In the genomic region with DNA sequence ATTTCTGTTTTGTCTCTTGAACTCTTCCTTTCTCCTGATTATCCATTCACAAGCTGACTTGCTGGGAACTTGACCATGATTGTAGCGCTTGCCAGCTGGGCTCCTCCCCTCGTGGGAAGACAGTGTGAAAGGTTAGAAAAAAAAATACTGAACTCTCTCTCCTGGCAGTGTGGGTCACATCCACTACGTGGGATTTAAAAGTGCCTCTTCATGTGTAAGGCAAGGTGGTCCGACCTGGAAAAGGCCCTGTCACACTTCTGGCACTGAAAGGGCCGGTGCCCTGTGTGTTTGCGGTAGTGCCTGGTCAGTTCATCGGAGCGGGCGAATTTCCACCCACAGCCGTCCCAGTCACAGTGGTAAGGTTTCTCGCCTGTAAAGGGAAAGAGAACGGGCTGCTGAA, we compare ENCODE assay signal across 16 mouse cellular contexts. TPM values are rescaled to one million over a fixed set of nuclear protein-coding genes. Genes with fewer than 3 reads are reported as not detected.
DNase-seq lines count a peak whose midpoint lies in the region; ATAC-seq and TF ChIP-seq lines count a peak whose summit lies in the region.
"Had no signal": no experiment of that assay in that cellular context is flagged by ENCODE, and none has a peak within 500 bp of the region (broad histone marks: within the 10 kb centered on the region; RNA-seq: fewer than 3 reads in every experiment).

No protein-coding gene starts in this region.

- no peak for TF ChIP-seq POLR2A in small intestine, adult 2 months (IDR thresholded peaks at IDR 0.05; ENCODE audit: low read depth, low read length)

- DNase-seq in embryonic facial prominence, embryonic 10.5 days (ENCODE audit: low spot score) = no peak
- peak; percentile 14 to 16 for DNase-seq in kidney, postnatal 36 days
- DNase-seq in kidney, postnatal 10 days = no peak
- no peak for DNase-seq in forebrain, embryonic 14.5 days (ENCODE audit: low spot score)
- DNase-seq: adrenal gland, adult 8-10 months; cerebellum, postnatal 25 days; gastrocnemius, postnatal 14 days; layer of hippocampus, adult 9-11 months; liver, embryonic 13.5 days had no signal

- H3K27ac ChIP-seq in embryonic facial prominence, embryonic 12.5 days = no peak overlapping the region
- no peak overlapping the region for H3K27ac ChIP-seq in embryonic facial prominence, embryonic 10.5 days (replicated peaks)
- peak overlapping the region; percentile 38; the same call in 1 of the 2 replicates for H3K27ac ChIP-seq in brown adipose tissue, adult 24 weeks (replicated peaks; ENCODE audit: low read depth, low read length)
- H3K27ac ChIP-seq in small intestine, adult 2 months (ENCODE audit: insufficient read depth, low read depth, low read length) = no peak overlapping the region
- H3K27ac ChIP-seq in forebrain, embryonic 14.5 days (ENCODE audit: low read depth, low read length) = no peak overlapping the region
- H3K27ac ChIP-seq: hindbrain, embryonic 15.5 days; liver, embryonic 13.5 days had no signal

- H3K4me1 ChIP-seq in embryonic facial prominence, embryonic 12.5 days = peaks cover 22% of the 10 kb centered on the region; the same call in 1 of the 2 replicates
- H3K4me1 ChIP-seq in embryonic facial prominence, embryonic 10.5 days = peaks cover 31% of the 10 kb centered on the region
- no peaks in the 10 kb centered on the region for H3K4me1 ChIP-seq in brown adipose tissue, adult 24 weeks (ENCODE audit: control insufficient read depth, insufficient read depth, insufficient read length, low read length)
- peaks cover 3% of the 10 kb centered on the region; the same call in 1 of the 2 replicates for H3K4me1 ChIP-seq in small intestine, adult 2 months (ENCODE audit: control insufficient read depth, insufficient read depth, insufficient read length, low read length)
- peaks cover 11% of the 10 kb centered on the region for H3K4me1 ChIP-seq in forebrain, embryonic 14.5 days (ENCODE audit: control insufficient read depth, insufficient read depth, low read length)

- ATAC-seq in embryonic facial prominence, embryonic 12.5 days (ENCODE audit: insufficient number of reproducible peaks, insufficient read depth, low FRiP score, low TSS enrichment) = no peak
- ATAC-seq in forebrain, embryonic 14.5 days = no peak
- ATAC-seq in cerebellum, adult (ENCODE audit: insufficient number of reproducible peaks, low FRiP score, low TSS enrichment) = no peak
- ATAC-seq: forebrain, embryonic 16.5 days had no signal

- no peak for TF ChIP-seq CTCF in small intestine, adult 2 months (IDR thresholded peaks at IDR 0.05; ENCODE audit: extremely low read depth, insufficient read length, insufficient replicate concordance, low read depth, low read length)

- no peak overlapping the region for H3K9ac ChIP-seq in embryonic facial prominence, embryonic 12.5 days
- H3K9ac ChIP-seq in forebrain, embryonic 14.5 days (ENCODE audit: low read length) = no peak overlapping the region
- H3K9ac ChIP-seq: hindbrain, embryonic 15.5 days; liver, embryonic 13.5 days had no signal

- 73% methylated on average over 12 of the region's 12 CpGs for WGBS in embryonic facial prominence, embryonic 12.5 days
- WGBS in embryonic facial prominence, embryonic 10.5 days = 84% methylated on average over 12 of the region's 12 CpGs
- WGBS in small intestine, adult 2 months = 88% methylated on average over 12 of the region's 12 CpGs
- 79% methylated on average over 12 of the region's 12 CpGs for WGBS in forebrain, embryonic 14.5 days

- peaks cover 8% of the 10 kb centered on the region; the same call in 1 of the 2 replicates for H3K27me3 ChIP-seq in embryonic facial prominence, embryonic 12.5 days
- peaks cover 44% of the 10 kb centered on the region for H3K27me3 ChIP-seq in embryonic facial prominence, embryonic 10.5 days (replicated peaks; ENCODE audit: low read depth, poor library complexity, severe bottlenecking)
- no peaks in the 10 kb centered on the region for H3K27me3 ChIP-seq in small intestine, adult 2 months (ENCODE audit: control insufficient read depth, insufficient read depth, low read length)
- H3K27me3 ChIP-seq in forebrain, embryonic 14.5 days (replicated peaks; ENCODE audit: control insufficient read depth, insufficient read depth, low read length) = peaks cover 17% of the 10 kb centered on the region
- H3K27me3 ChIP-seq: CH12.LX had no signal

- no peaks in the 10 kb centered on the region for H3K9me3 ChIP-seq in embryonic facial prominence, embryonic 12.5 days
- H3K9me3 ChIP-seq in embryonic facial prominence, embryonic 10.5 days = no peaks in the 10 kb centered on the region
- H3K9me3 ChIP-seq in forebrain, embryonic 14.5 days (replicated peaks; ENCODE audit: control insufficient read depth, low read length) = no peaks in the 10 kb centered on the region
- H3K9me3 ChIP-seq: hindbrain, embryonic 15.5 days; liver, embryonic 13.5 days had no signal

- no peaks in the 10 kb centered on the region for H3K36me3 ChIP-seq in embryonic facial prominence, embryonic 12.5 days
- H3K36me3 ChIP-seq in embryonic facial prominence, embryonic 10.5 days (replicated peaks) = no peaks in the 10 kb centered on the region
- peaks cover 35% of the 10 kb centered on the region for H3K36me3 ChIP-seq in small intestine, adult 2 months (ENCODE audit: control insufficient read depth, insufficient read depth, low read length)
- no peaks in the 10 kb centered on the region for H3K36me3 ChIP-seq in forebrain, embryonic 14.5 days (ENCODE audit: control insufficient read depth, insufficient read depth, low read length)
- H3K36me3 ChIP-seq: hindbrain, embryonic 15.5 days; liver, embryonic 13.5 days had no signal

- H3K4me2 ChIP-seq in embryonic facial prominence, embryonic 12.5 days (replicated peaks) = peak overlapping the region; percentile 6
- H3K4me2 ChIP-seq in forebrain, embryonic 14.5 days (ENCODE audit: low read length) = no peak overlapping the region
- H3K4me2 ChIP-seq: hindbrain, embryonic 15.5 days; liver, embryonic 13.5 days had no signal

- no peak overlapping the region for H3K4me3 ChIP-seq in embryonic facial prominence, embryonic 12.5 days
- H3K4me3 ChIP-seq in embryonic facial prominence, embryonic 10.5 days = no peak overlapping the region
- H3K4me3 ChIP-seq in brown adipose tissue, adult 24 weeks (ENCODE audit: insufficient read depth, low read depth, low read length) = peak overlapping the region; percentile 37
- peak overlapping the region; percentile 61 for H3K4me3 ChIP-seq in small intestine, adult 2 months (ENCODE audit: low read depth, low read length)
- no peak overlapping the region for H3K4me3 ChIP-seq in forebrain, embryonic 14.5 days (ENCODE audit: low read depth, low read length)
- H3K4me3 ChIP-seq: hindbrain, embryonic 15.5 days; liver, embryonic 13.5 days had no signal

RNA-seq across cellular contexts. Expression of a gene that starts 4.3 kb away (rescaled TPM):
- polyA plus RNA-seq in embryonic facial prominence, embryonic 12.5 days (2016; fragmentation: Nextera tagmentation; extraction: Ambion mirVana) = 14.3 and 17.7 TPM in 2 replicates
- 0.67 and 1.5 TPM in 2 replicates for polyA plus RNA-seq in embryonic facial prominence, embryonic 10.5 days (2016; fragmentation: Nextera tagmentation; extraction: Ambion mirVana)
- polyA plus RNA-seq in brown adipose tissue, adult 24 weeks (2012; ENCODE audit: insufficient read depth, insufficient read length, missing spikeins) = 17.1 and 51.4 TPM in 2 replicates
- polyA plus RNA-seq in small intestine, adult 2 months (2012; rRNA removed) = 178 and 590 TPM in 2 replicates
- polyA plus RNA-seq in forebrain, embryonic 14.5 days (2014; fragmentation: Nextera tagmentation; extraction: Ambion mirVana) = 1.3 and 1.9 TPM in 2 replicates

Comparison
In these comparisons a context has a peak if more than half of its experiments do, and no peak if none do; other contexts are left out.
1. DNase-seq: peak in kidney, postnatal 36 days (2 of 2); none in embryonic facial prominence, embryonic 10.5 days (single experiment), kidney, postnatal 10 days (single experiment) and forebrain, embryonic 14.5 days (single experiment).
2. H3K4me3 ChIP-seq: peak in brown adipose tissue, adult 24 weeks (single experiment) and small intestine, adult 2 months (single experiment); none in embryonic facial prominence, embryonic 12.5 days (single experiment), embryonic facial prominence, embryonic 10.5 days (single experiment) and forebrain, embryonic 14.5 days (single experiment).